ENCODE assay signal across 21 mouse cellular contexts in genomic region chr4:30675911-30676310, GRCm38 (mm10).
A peak's percentile ranks its signal among the peaks of the same experiment; 100 is the strongest.
DNase-seq lines count a peak whose midpoint lies in the region; ATAC-seq and TF ChIP-seq lines count a peak whose summit lies in the region.
"Had no signal": no experiment of that assay in that cellular context is flagged by ENCODE, and none has a peak within 500 bp of the region (broad histone marks: within the 10 kb centered on the region; RNA-seq: fewer than 3 reads in every experiment).

No protein-coding gene starts in this region.

- no peak overlapping the region for H3K9ac ChIP-seq in embryonic facial prominence, embryonic 14.5 days (ENCODE audit: low read depth, low read length)
- H3K9ac ChIP-seq in forebrain, embryonic 14.5 days (ENCODE audit: low read length), result no peak overlapping the region
- no peak overlapping the region for H3K9ac ChIP-seq in forebrain, embryonic 15.5 days (replicated peaks)
- H3K9ac ChIP-seq in midbrain, embryonic 12.5 days (replicated peaks), result no peak overlapping the region
- H3K9ac ChIP-seq in midbrain, postnatal 0 days (replicated peaks; ENCODE audit: low read length, poor library complexity, severe bottlenecking), result no peak overlapping the region
- H3K9ac ChIP-seq: embryonic facial prominence, embryonic 13.5 days; heart, embryonic 12.5 days; hindbrain, embryonic 14.5 days had no signal

- TF ChIP-seq CTCF in midbrain, postnatal 0 days (IDR thresholded peaks at IDR 0.05), result no peak

- H3K4me2 ChIP-seq in embryonic facial prominence, embryonic 14.5 days (ENCODE audit: low read depth, low read length), result no peak overlapping the region
- H3K4me2 ChIP-seq in forebrain, embryonic 14.5 days (ENCODE audit: low read length), result no peak overlapping the region
- H3K4me2 ChIP-seq in forebrain, embryonic 15.5 days (replicated peaks), result no peak overlapping the region
- no peak overlapping the region for H3K4me2 ChIP-seq in midbrain, embryonic 12.5 days (replicated peaks)
- H3K4me2 ChIP-seq in midbrain, postnatal 0 days (ENCODE audit: low read depth, low read length, poor library complexity, severe bottlenecking), result no peak overlapping the region
- H3K4me2 ChIP-seq: embryonic facial prominence, embryonic 13.5 days; heart, embryonic 12.5 days; hindbrain, embryonic 14.5 days had no signal

- DNase-seq in embryonic facial prominence, embryonic 14.5 days (ENCODE audit: low spot score), result no peak
- no peak for DNase-seq in embryonic facial prominence, embryonic 10.5 days (ENCODE audit: low spot score)
- peak; percentile 20 for DNase-seq in forebrain, embryonic 14.5 days (ENCODE audit: low spot score)
- DNase-seq in midbrain, postnatal 0 days (ENCODE audit: low spot score), result peak; percentile 2
- DNase-seq in frontal cortex, postnatal 14 days (ENCODE audit: low spot score in 2 of 2), result no peak
- DNase-seq: adrenal gland, adult 8-10 months; adrenal gland, postnatal 36 days; B cell, adult 2 months; cerebellum, adult 11 months; cerebellum, adult 8-10 months; cerebellum, postnatal 14 days; gastrocnemius, adult 2 months; gastrocnemius, postnatal 25 days had no signal

- no peak overlapping the region for H3K27ac ChIP-seq in embryonic facial prominence, embryonic 14.5 days (replicated peaks; ENCODE audit: low read depth, low read length)
- H3K27ac ChIP-seq in embryonic facial prominence, embryonic 10.5 days (replicated peaks), result no peak overlapping the region
- no peak overlapping the region for H3K27ac ChIP-seq in forebrain, embryonic 14.5 days (ENCODE audit: low read depth, low read length)
- no peak overlapping the region for H3K27ac ChIP-seq in forebrain, embryonic 15.5 days (replicated peaks)
- H3K27ac ChIP-seq in midbrain, embryonic 12.5 days (replicated peaks), result no peak overlapping the region
- no peak overlapping the region for H3K27ac ChIP-seq in midbrain, postnatal 0 days (ENCODE audit: low read depth, low read length)
- H3K27ac ChIP-seq: embryonic facial prominence, embryonic 13.5 days; gastrocnemius, adult 2 months; hindbrain, embryonic 10.5 days; hindbrain, embryonic 14.5 days had no signal

- no peaks in the 10 kb centered on the region for H3K36me3 ChIP-seq in embryonic facial prominence, embryonic 14.5 days (ENCODE audit: control insufficient read depth, insufficient read depth, low read length)
- H3K36me3 ChIP-seq in embryonic facial prominence, embryonic 10.5 days (replicated peaks), result no peaks in the 10 kb centered on the region
- no peaks in the 10 kb centered on the region for H3K36me3 ChIP-seq in forebrain, embryonic 14.5 days (ENCODE audit: control insufficient read depth, insufficient read depth, low read length)
- H3K36me3 ChIP-seq in forebrain, embryonic 15.5 days, result no peaks in the 10 kb centered on the region
- no peaks in the 10 kb centered on the region for H3K36me3 ChIP-seq in midbrain, embryonic 12.5 days
- H3K36me3 ChIP-seq in midbrain, postnatal 0 days (ENCODE audit: insufficient read depth, low read length), result no peaks in the 10 kb centered on the region
- H3K36me3 ChIP-seq: embryonic facial prominence, embryonic 13.5 days; G1E; heart, embryonic 12.5 days; hindbrain, embryonic 10.5 days had no signal

- no peaks in the 10 kb centered on the region for H3K4me1 ChIP-seq in embryonic facial prominence, embryonic 14.5 days (ENCODE audit: control insufficient read depth, insufficient read depth, low read length)
- 0 out of 2 replicates have a peak, but pooled peaks cover 3% of the 10 kb centered on the region for H3K4me1 ChIP-seq in embryonic facial prominence, embryonic 10.5 days
- H3K4me1 ChIP-seq in forebrain, embryonic 14.5 days (ENCODE audit: control insufficient read depth, insufficient read depth, low read length), result no peaks in the 10 kb centered on the region
- H3K4me1 ChIP-seq in forebrain, embryonic 15.5 days, result peaks cover 7% of the 10 kb centered on the region; the same call in 1 of the 2 replicates
- H3K4me1 ChIP-seq in midbrain, embryonic 12.5 days, result peaks cover 6% of the 10 kb centered on the region
- H3K4me1 ChIP-seq in midbrain, postnatal 0 days (ENCODE audit: insufficient read depth, low read length), result no peaks in the 10 kb centered on the region
- H3K4me1 ChIP-seq: embryonic facial prominence, embryonic 13.5 days; heart, embryonic 12.5 days had no signal

- no peak overlapping the region for H3K4me3 ChIP-seq in embryonic facial prominence, embryonic 14.5 days (ENCODE audit: low read depth, low read length)
- H3K4me3 ChIP-seq in embryonic facial prominence, embryonic 10.5 days, result no peak overlapping the region
- no peak overlapping the region for H3K4me3 ChIP-seq in forebrain, embryonic 14.5 days (ENCODE audit: low read depth, low read length)
- H3K4me3 ChIP-seq in forebrain, embryonic 15.5 days, result no peak overlapping the region
- H3K4me3 ChIP-seq in midbrain, embryonic 12.5 days, result no peak overlapping the region
- no peak overlapping the region for H3K4me3 ChIP-seq in midbrain, postnatal 0 days (ENCODE audit: low read depth, low read length)
- H3K4me3 ChIP-seq: embryonic facial prominence, embryonic 13.5 days; gastrocnemius, adult 2 months; heart, embryonic 12.5 days; hindbrain, embryonic 10.5 days had no signal

- ATAC-seq in embryonic facial prominence, embryonic 14.5 days (ENCODE audit: low read depth), result peak; percentile 71; the same call in 1 of the 2 replicates
- ATAC-seq in forebrain, embryonic 14.5 days, result no peak
- no peak for ATAC-seq in forebrain, embryonic 15.5 days (replicated peaks)
- 0 out of 2 replicates have a peak, but pooled peaks have one; percentile 35 for ATAC-seq in midbrain, embryonic 12.5 days (ENCODE audit: low FRiP score, low read depth)
- no peak for ATAC-seq in midbrain, postnatal 0 days (ENCODE audit: low FRiP score)
- ATAC-seq: CD4-positive, CD25-positive, alpha-beta regulatory T cell, adult 4 months had no signal

- no peaks in the 10 kb centered on the region for H3K27me3 ChIP-seq in embryonic facial prominence, embryonic 14.5 days (replicated peaks; ENCODE audit: control insufficient read depth, insufficient read depth, low read length)
- no peaks in the 10 kb centered on the region for H3K27me3 ChIP-seq in embryonic facial prominence, embryonic 10.5 days (replicated peaks; ENCODE audit: low read depth, poor library complexity, severe bottlenecking)
- H3K27me3 ChIP-seq in forebrain, embryonic 14.5 days (replicated peaks; ENCODE audit: control insufficient read depth, insufficient read depth, low read length), result no peaks in the 10 kb centered on the region
- H3K27me3 ChIP-seq in forebrain, embryonic 15.5 days, result no peaks in the 10 kb centered on the region
- no peaks in the 10 kb centered on the region for H3K27me3 ChIP-seq in midbrain, embryonic 12.5 days
- H3K27me3 ChIP-seq in midbrain, postnatal 0 days (ENCODE audit: insufficient read depth, low read length), result no peaks in the 10 kb centered on the region
- H3K27me3 ChIP-seq: embryonic facial prominence, embryonic 13.5 days; heart, embryonic 12.5 days had no signal

- 71% methylated on average over 3 of the region's 3 CpGs for WGBS in embryonic facial prominence, embryonic 14.5 days
- WGBS in embryonic facial prominence, embryonic 10.5 days, result 74% methylated on average over 3 of the region's 3 CpGs
- 24% methylated on average over 3 of the region's 3 CpGs for WGBS in forebrain, embryonic 14.5 days
- WGBS in forebrain, embryonic 15.5 days, result 29% methylated on average over 3 of the region's 3 CpGs
- WGBS in midbrain, embryonic 12.5 days, result 27% methylated on average over 3 of the region's 3 CpGs
- WGBS in midbrain, postnatal 0 days, result 46% methylated on average over 3 of the region's 3 CpGs

- no peaks in the 10 kb centered on the region for H3K9me3 ChIP-seq in embryonic facial prominence, embryonic 14.5 days (ENCODE audit: control insufficient read depth, low read length)
- no peaks in the 10 kb centered on the region for H3K9me3 ChIP-seq in embryonic facial prominence, embryonic 10.5 days
- H3K9me3 ChIP-seq in forebrain, embryonic 14.5 days (replicated peaks; ENCODE audit: control insufficient read depth, low read length), result 0 out of 2 replicates have a peak, but pooled peaks cover 2% of the 10 kb centered on the region
- H3K9me3 ChIP-seq in forebrain, embryonic 15.5 days, result no peaks in the 10 kb centered on the region
- H3K9me3 ChIP-seq in midbrain, embryonic 12.5 days, result peaks cover 4% of the 10 kb centered on the region; the same call in 1 of the 2 replicates
- no peaks in the 10 kb centered on the region for H3K9me3 ChIP-seq in midbrain, postnatal 0 days (ENCODE audit: low read length)
- H3K9me3 ChIP-seq: embryonic facial prominence, embryonic 13.5 days; G1E; heart, embryonic 12.5 days; hindbrain, embryonic 10.5 days had no signal

Comparison
In these comparisons a context has a peak if more than half of its experiments do, and no peak if none do; other contexts are left out.
1. ATAC-seq: peak in embryonic facial prominence, embryonic 14.5 days (single experiment) and midbrain, embryonic 12.5 days (single experiment); none in forebrain, embryonic 14.5 days (single experiment), forebrain, embryonic 15.5 days (single experiment) and midbrain, postnatal 0 days (single experiment).
2. DNase-seq: peak in forebrain, embryonic 14.5 days (single experiment) and midbrain, postnatal 0 days (single experiment); none in embryonic facial prominence, embryonic 14.5 days (single experiment), embryonic facial prominence, embryonic 10.5 days (single experiment) and frontal cortex, postnatal 14 days (0 of 2).